Mouse (Mus musculus) adrenal gland, adult (tissue): Measurements from ENCODE around the gene Hipk1.

ENCODE experiments used
- DNase-seq, 2 experiments: peaks; one replicate each; pipeline ENCODE4 v3.0.0; 2022 to 2023; ENCODE audit warnings: low spot score in 1 of 2; ENCODE audit not compliant: inconsistent age in 2 of 2

Gene Hipk1

GRCm38 (mm10) chr3:103751558-103751957, 39.8 kb downstream of the Hipk1 start:
- DNase-seq = no peak

DNA sequence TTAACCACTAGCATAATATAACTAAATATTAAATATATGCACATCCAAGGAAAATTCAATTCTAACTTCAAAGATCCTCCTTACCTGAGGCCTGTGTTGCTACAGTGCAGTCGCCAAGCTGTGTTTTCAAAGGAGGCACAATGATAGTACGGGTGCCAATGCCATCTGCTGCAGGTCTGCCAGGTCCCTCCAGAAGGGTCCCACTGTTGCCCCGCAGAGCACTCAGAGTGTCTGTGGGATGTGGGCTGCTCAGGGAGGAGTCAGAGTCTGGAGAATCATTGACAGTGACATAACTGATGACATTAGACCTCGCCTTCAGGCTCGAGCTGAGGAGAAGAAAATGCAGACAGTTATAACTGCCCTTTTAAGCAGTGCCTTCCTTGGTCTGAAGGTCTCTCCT, 44.7 kb downstream of the Hipk1 start:
- no peak for DNase-seq

DNA sequence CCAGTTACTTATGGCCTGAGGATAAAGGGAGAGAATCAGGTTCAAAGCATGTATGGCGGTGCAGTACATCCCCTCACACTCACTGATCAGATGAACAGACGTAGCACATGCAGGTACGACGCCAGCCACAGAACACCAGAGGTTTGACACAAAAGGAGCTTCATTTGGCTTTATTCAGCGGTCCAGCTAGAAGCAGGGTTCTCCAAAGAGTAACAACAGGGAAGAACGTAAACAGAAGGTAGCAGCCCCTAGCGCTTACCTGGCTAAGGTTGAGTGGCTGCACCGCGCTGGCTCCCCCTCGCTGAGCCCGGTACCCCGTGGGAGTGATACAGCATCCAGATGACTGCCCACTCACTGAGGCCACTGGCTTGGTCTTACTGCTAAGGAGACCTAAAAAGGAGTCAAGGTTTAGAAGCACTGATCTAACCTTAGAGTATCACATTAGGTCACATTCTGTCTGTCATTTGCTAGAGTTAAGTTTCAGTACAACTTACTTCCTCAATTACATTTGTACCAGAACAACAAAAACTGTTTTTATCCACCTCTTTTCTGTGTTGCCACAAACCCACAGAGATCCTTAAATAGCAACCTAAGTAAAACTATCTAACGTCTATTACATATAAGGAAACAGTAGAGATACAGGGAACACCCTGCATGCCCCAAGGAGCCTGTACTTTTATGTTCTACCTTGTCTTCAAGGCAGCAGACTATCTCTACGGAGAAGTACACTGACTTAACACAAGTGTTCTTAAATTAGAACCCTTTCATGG, 46.2 kb downstream of the Hipk1 start:
- no peak for DNase-seq

GRCm38 (mm10) chr3:103743208-103743607, 48.2 kb downstream of the Hipk1 start:
- DNase-seq = no peak

GRCm38 (mm10) chr3:103740342-103740741, 51.0 kb downstream of the Hipk1 start:
- no peak for DNase-seq

- DNase-seq = no peak
Observed at GRCm38 (mm10) chr3:103739329-103739728, 52.0 kb downstream of the Hipk1 start, which contains the start of gene Gm10964. Gm10964 (plus strand) TSS chr3:103739366.

DNA sequence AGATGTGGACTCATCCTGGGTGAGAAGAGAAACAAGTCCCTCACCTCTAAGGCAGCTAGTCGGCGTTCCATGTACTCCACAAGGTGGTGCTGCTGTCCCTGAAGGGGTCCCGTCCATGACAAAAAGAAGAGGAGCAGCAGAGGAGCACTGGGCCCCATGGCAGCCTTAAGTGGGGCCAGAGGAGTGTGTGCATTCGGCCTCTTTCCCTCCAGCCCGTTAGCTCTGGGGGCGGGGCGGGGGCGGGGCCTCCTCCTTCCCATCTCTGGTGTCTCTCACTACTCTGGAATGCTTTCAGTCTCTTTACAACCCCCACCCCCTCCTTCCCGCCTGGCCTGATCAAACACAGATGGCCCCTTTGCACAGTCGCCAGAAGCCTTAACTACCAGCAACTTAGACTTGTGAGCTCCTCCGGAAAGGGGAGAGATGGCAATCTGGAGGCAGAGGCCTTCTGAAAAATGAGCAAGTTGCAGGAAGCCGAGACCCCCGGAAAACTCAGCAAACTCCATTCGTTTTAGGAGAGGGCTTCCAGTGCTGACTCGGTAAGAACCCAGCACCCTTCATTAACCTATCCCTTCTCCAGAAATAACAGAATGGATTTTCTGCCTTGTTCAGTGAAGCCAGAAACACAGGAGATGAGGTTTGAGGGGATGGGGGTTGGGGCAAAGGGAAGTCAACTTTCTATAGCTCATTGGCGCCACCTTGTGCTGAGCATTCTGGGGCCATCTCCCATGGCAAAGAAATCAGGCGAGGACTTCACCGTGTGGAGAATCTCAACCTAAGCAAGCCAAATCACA, 53.4 kb downstream of the Hipk1 start, which contains the start of gene Olfml3:
Olfml3 (minus strand) TSS at position 224 of the 794 bp plus-strand sequence.
- peak; percentile 85 to 95 for DNase-seq

GRCm38 (mm10) chr3:103737061-103737754, 54.2 kb downstream of the Hipk1 start:
- peak; percentile 44 to 64 for DNase-seq

DNA sequence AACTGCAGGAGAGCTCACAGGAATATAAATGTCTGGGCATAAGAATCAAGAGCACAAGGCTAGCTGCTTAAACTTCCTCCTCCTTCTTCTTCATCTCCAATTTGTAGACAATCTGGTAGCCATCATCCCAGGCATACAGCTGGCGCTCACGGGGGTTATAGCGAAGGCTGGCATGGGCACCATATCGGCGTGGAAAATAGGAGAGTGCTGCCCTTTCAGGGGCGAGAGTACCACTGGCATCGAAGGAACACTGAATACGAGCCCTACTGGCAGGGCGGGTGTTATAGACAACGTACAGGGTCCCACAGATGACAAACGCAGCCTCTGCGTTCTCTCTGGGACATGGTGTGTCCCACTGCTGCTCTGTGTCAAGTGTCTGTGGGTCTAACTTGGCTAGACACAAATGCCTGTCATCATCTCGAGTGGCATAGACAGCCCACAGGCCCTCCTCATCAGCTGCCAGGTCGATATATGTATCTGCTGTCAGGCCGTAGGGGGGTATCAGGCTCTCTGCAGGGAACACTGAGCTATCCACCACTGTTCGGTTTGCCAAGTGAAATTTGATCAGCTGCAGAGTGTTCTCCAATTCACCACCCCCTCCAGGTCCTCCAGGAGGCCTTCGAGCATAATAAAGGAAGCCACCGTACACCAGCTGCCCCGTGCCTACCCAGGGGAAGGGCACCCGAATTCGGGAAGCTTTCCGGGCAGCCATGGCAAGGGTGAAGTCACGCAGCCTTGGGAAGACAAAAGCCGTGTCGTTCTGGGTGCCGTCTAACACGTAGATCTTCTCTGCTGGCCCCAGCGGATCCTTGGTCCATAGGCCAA, 55.4 kb downstream of the Hipk1 start:
- DNase-seq = no peak

DNA sequence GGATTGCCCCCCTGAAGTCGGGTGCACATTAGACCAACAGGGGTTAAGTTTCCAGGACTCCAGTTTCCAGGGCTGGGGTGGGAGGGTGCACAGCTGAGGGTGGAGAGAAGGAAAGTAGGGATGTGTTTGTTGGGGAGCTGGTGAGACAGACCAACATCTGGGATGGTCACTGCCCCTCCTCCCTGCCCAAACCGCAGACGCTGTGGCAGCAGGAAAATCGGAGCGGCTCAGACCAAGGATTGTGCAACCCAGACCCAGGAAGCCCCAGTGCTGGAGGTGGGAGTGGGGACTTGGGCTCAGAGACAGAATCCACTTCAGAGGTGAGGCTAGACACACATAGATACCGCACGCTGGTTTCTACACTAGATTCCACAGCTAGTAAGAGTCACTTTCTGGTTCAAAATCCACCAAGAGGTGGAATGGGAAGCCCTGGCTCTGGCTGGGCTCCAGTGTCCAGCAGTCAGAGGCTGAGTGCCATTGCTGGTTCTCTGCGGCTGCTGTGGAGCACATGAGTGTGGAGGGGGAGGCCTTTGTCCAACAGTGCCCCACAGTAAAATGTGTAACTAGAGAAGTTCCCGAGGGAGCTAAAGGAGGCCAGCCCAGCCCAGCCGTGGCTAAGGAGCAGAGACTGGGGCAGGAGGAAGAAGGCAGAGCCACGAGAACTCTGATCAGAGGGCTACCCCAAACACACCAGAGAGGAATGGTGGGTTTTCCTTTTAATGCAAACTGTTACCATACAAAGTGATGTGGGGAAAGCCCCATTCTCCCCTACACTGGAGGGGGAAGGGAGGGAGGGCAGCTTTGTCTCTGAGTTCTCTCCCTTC, 56.5 kb downstream of the Hipk1 start:
- peak in 1 of 2 experiments; percentile 51 for DNase-seq

DNA sequence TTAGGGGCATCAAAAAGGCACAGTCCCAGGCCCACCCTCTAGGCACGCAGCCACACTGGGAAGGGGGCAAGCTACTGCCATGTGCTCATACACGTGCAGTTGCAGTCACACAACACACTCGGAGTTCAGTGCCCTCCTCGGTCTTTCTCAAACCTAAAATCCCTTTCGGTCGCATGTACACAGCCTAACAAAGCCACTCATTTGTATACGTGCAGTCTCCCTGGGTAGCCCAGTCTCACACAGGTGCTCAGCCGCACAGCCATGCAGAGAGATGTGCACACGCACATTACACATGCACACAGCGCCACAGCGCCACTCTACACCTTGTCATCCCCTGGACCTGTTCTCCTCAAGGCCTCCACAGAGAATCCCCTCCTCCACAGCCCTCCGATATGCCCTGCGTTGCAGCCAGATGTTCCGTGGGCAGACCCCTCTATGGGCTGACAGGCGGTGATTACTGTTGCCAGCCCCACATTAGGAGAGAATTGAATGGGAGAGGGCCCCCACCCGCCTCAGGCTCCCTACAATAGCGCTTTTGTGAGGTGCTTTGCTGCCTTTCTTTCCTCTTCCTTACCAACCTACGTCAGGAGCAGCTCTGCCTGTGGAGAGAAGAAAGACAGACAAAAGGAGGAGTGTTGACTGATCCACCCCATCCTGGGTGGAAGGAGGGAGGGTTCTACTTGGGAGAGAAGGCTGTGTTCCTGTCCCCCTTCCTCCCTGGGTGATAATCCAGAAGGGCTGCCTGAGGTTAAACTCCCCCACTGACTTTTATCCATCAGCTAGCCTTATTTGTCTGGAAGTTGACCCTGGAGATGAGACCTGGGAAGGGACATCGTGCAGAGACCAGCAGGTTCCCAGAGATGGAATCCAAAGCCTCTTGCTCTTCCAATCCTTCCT, 57.3 kb downstream of the Hipk1 start:
- DNase-seq = no peak

DNA sequence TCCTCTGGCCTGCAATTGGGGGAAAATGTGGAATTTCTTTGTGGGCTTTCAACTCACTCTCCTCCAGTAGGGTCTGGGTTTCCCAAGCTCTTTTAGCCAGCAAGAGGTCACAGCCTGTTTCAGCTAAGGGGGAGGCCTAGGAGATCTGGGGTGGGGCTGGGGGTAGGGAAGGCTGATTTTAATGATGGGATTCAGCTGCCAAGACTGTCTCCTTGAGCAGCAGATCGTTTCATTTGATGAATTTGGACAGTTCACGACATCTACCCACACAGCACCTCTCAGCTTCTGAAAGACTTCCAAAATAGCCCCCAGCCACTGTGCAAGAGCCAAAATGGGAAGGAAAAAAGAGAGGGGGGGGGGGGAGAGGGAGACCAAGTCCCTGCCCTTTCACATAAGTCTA, 58.2 kb downstream of the Hipk1 start:
- no peak for DNase-seq

GRCm38 (mm10) chr3:103732116-103732515, 59.2 kb downstream of the Hipk1 start:
- DNase-seq = no peak

GRCm38 (mm10) chr3:103729850-103730249, 61.5 kb downstream of the Hipk1 start:
- no peak for DNase-seq

GRCm38 (mm10) chr3:103727813-103728326, 63.5 kb downstream of the Hipk1 start:
- DNase-seq = peak in 1 of 2 experiments; percentile 23

DNA sequence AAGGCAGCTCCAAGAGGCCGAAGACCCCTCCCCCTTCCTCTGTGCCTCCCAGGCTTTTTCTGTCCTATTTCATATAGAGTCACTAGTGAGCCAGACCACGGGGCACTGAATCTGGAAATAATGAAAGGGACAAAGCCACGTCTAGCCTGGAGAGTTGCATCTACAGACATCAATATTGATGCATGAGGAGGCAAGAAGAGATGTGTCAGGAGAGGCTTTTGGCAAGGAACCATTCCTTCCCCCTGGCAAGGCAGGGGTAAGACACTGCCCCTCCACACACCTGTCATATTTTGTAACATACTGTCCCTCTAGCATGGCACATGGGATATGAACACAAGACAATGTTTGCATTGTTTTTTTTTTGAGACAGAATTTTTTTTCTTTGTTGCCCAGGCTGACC, 64.7 kb downstream of the Hipk1 start:
- no peak for DNase-seq

DNA sequence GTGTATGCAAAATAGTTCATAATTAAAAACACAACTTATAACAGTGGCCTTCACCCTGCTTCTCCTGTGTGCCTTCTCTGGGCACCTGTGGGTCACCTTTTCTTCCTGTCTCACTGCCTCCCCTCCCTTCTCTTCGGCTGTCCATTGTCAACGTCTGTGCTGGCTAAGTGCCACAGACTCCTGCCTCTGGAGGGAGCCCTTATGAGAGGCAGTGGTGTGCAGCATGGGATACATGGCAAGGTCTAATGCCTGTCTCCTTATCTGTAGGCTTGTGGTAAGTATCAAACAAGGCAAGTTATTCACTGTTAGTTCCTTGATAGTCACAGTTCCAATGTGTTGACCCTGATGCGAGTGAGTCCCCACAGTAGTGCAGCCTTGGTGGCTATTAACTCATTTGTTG, 67.2 kb downstream of the Hipk1 start:
- DNase-seq = peak in 1 of 2 experiments; percentile 35

GRCm38 (mm10) chr3:103718728-103719127, 72.6 kb downstream of the Hipk1 start:
- DNase-seq = no peak
